Mouse (Mus musculus) hindbrain, postnatal 0 days (tissue): ENCODE data around the gene Lfng. TPM values are rescaled to one million over a fixed set of nuclear protein-coding genes. Genes with fewer than 3 reads are reported as not detected.
A peak's percentile ranks its signal among the peaks of the same experiment; 100 is the strongest.

Experiments used
- ATAC-seq: fragments of 200-750 bp; cut with Nextera tagmentation; 2 replicates; pipeline ENCODE4 v1.8.0; 2017; ENCODE audit warnings: mild to moderate bottlenecking, moderate TSS enrichment, moderate library complexity
- DNase-seq: peaks from one replicate; pipeline ENCODE4 v3.0.0-alpha.2; 2015; ENCODE audit warnings: low spot score
- H3K27ac ChIP-seq: fragments of 300-500 bp; sonication (generic); 2 replicates; pipeline ENCODE4 v1.5.1; 2014; ENCODE audit warnings: mild to moderate bottlenecking
- H3K27me3 ChIP-seq: fragments of 300-500 bp; sonication (generic); 2 replicates; pipeline ENCODE4 v1.6.1; 2014; ENCODE audit warnings: low read length, mixed read lengths; ENCODE audit not compliant: insufficient read depth
- H3K36me3 ChIP-seq: fragments of 300-500 bp; sonication (generic); 2 replicates; pipeline ENCODE4 v1.6.1; 2014; ENCODE audit warnings: low read length, mixed read lengths; ENCODE audit not compliant: insufficient read depth
- H3K4me1 ChIP-seq: fragments of 300-500 bp; sonication (generic); 2 replicates; pipeline ENCODE4 v1.6.1; 2014; ENCODE audit warnings: antibody characterized with exemption, low read length, mixed read lengths; ENCODE audit not compliant: insufficient read depth
- H3K4me2 ChIP-seq: fragments of 300-500 bp; sonication (generic); 2 replicates; pipeline ENCODE4 v1.6.1; 2014; ENCODE audit warnings: low read depth, mild to moderate bottlenecking, low read length, moderate library complexity, mixed read lengths
- H3K4me3 ChIP-seq: fragments of 300-500 bp; sonication (generic); 2 replicates; pipeline ENCODE4 v1.5.1; 2014; ENCODE audit warnings: low read length
- H3K9ac ChIP-seq: fragments of 300-500 bp; sonication (generic); replicated peaks from 2 replicates; pipeline ENCODE4 v1.6.1; 2014; ENCODE audit warnings: mild to moderate bottlenecking, low read length, moderate library complexity, mixed read lengths
- H3K9me3 ChIP-seq: fragments of 300-500 bp; sonication (generic); 2 replicates; pipeline ENCODE4 v1.6.1; 2016; ENCODE audit warnings: low read length, mixed read lengths
- CTCF ChIP-seq: IDR thresholded peaks from 2 replicates; pipeline ENCODE4 v1.5.1; 2016; ENCODE audit warnings: antibody characterized with exemption, control low read depth, low read depth
- WGBS: fragments of 180-500 bp; shearing (Covaris S2); extraction: QIAGEN DNeasy Blood & Tissue Kit; methylation state at CpG from one replicate; pipeline ENCODE4 v1.1.7; 2014; 5-methylcytosine and 5-hydroxymethylcytosine counted together
- polyA plus RNA-seq: library from polyadenylated mRNA; unstranded; fragments of >200 nt; fragmentation: Nextera tagmentation; extraction: Ambion mirVana; gene quantifications from 2 replicates; pipeline ENCODE4 v1.2.1, GENCODE M21; 2015
- total RNA-seq: library from RNA; depleted of rRNA; stranded (reverse); fragments of >200 nt; gene quantifications from 2 replicates; pipeline ENCODE4 v1.2.3, GENCODE M21; 2014

The Lfng gene
- total and polyA plus RNA-seq, 2 experiments from 2014 or later: 29.7 to 81.4 TPM

DNA sequence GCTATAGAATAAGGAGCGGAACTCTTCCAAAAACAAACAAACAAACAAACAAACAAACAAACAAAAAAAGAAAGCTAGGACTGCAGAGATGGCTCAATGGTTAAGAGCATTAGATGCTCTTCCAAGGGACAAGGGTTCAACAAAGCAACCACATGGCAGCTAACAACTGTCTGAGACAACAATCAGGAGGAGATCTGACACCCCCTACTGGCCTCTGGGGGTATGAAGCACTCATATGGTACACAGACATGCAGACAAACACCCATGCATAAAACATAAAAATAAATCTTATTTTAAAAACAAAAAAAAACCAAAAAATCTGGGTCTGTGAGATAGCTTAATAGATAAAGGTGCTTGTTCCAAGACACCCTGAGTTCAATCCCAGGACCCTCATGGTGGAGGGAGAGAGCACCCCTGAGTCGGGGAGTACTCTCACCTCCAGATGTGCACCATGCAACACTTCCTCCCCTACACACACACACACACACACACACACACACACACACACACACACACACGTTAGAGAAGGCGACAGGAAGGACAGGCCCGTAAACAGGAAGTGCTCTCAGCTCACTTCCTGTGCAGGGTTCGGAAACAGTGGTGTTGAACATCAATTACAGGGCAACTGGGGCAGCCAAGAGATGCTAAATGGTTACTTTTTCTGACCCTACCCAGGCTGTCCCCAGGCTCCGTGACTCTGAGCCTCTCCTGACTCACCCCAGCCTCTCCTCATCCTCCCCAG is 29.4 kb downstream of the Lfng start:
- peak overlapping the region; percentile 58; the same call in 1 of the 2 replicates for H3K27ac ChIP-seq
- H3K36me3 ChIP-seq: peaks cover 42% of the 10 kb centered on the region
- H3K9me3 ChIP-seq: no peaks in the 10 kb centered on the region
- no peak overlapping the region for H3K4me3 ChIP-seq
- ATAC-seq (no peak), DNase-seq (no peak)
- no peak overlapping the region for H3K9ac ChIP-seq
- no peak overlapping the region for H3K4me2 ChIP-seq
- H3K4me1 ChIP-seq: peaks cover 24% of the 10 kb centered on the region; the same call in 1 of the 2 replicates
- H3K27me3 ChIP-seq: no peaks in the 10 kb centered on the region
- TF ChIP-seq CTCF: peak; percentile 43
- 76% methylated on average over 7 of the region's 7 CpGs for WGBS

DNA sequence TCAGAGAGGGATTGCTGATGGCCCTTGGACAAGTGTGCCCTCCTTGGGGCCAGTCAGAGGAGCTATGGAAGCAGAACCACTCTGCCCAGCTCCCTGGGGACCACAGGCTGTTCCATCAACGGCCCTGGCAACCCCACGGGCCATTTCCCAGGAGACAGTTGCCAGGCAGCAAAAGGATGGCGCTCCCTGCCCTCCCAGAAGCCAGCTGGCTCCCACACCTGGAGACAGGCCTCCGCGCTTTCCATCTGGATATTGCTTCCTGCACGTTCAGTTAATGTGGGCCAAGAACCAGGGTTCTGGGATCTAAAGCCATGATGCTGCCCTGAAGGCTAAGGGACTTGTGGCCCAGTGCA is 29.9 kb downstream of the Lfng start:
- TF ChIP-seq CTCF: no peak
- H3K4me1 ChIP-seq: peaks cover 25% of the 10 kb centered on the region; the same call in 1 of the 2 replicates
- no peak overlapping the region for H3K4me3 ChIP-seq
- peak; percentile 15; the same call in 1 of the 2 replicates for ATAC-seq
- H3K9ac ChIP-seq: no peak overlapping the region
- peaks cover 36% of the 10 kb centered on the region for H3K36me3 ChIP-seq
- 32% methylated on average over 6 of the region's 6 CpGs for WGBS
- DNase-seq: peak; percentile 75
- H3K27ac ChIP-seq: peak overlapping the region; percentile 58
- H3K4me2 ChIP-seq: no peak overlapping the region
- no peaks in the 10 kb centered on the region for H3K27me3 ChIP-seq
- H3K9me3 ChIP-seq: no peaks in the 10 kb centered on the region

DNA sequence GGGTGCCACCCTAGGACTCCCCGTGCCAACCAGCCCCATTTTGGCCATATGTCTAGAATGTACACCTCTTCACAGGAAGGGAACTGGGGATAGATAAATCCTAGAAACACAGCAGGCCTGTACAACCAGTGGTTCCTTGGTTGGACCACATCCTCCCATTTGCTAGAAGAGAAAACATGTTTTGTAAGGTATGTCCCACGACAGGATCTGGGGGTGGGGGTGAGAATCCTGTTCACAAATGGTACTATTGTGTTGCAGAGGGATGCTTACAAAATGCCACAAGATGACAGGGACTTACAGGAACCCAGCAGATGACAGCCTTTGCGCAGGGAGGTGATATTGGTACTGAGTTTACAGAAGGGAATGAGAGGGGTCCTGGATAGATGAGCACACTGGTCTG is 30.9 kb downstream of the Lfng start:
- 78% methylated on average over 3 of the region's 3 CpGs for WGBS
- H3K36me3 ChIP-seq: peaks cover 29% of the 10 kb centered on the region

DNA sequence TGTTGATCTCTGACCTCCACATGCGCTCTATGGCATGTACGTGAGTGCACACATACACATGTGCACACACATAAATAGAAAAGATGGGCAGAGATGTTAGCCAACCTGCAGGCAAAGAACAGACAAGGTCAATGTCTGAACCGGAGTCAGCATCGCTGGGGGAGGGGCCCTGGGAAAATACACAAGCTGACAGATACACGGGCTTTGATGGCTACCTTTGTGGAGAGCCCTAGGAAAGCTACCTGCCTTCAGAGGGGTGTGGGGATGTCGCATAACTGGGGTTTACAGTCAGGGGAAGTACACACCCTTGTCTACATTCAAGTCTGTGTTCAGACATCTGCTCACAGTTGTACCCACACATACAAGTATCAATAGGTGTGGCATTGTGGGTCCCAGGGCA is 31.4 kb downstream of the Lfng start:
- DNase-seq (no peak), ATAC-seq (no peak)
- no peak overlapping the region for H3K4me2 ChIP-seq
- peaks cover 30% of the 10 kb centered on the region for H3K4me1 ChIP-seq
- no peak overlapping the region for H3K9ac ChIP-seq
- no peak for TF ChIP-seq CTCF
- no peak overlapping the region for H3K4me3 ChIP-seq
- no peak overlapping the region for H3K27ac ChIP-seq
- 88% methylated on average over 6 of the region's 6 CpGs for WGBS
- H3K36me3 ChIP-seq: peaks cover 24% of the 10 kb centered on the region
- no peaks in the 10 kb centered on the region for H3K27me3 ChIP-seq
- no peaks in the 10 kb centered on the region for H3K9me3 ChIP-seq

More for the DNA sequence above, 30.9 kb downstream of the Lfng start:
- Histone ChIP-seq H3K4me1 (peaks cover 30% of the 10 kb centered on the region), H3K9ac (no peak overlapping the region), H3K4me3 (no peak overlapping the region), H3K27ac (no peak overlapping the region), H3K4me2 (no peak overlapping the region), H3K9me3 (no peaks in the 10 kb centered on the region), H3K27me3 (no peaks in the 10 kb centered on the region)
- no peak for ATAC-seq
- no peak for DNase-seq
- no peak for TF ChIP-seq CTCF

DNA sequence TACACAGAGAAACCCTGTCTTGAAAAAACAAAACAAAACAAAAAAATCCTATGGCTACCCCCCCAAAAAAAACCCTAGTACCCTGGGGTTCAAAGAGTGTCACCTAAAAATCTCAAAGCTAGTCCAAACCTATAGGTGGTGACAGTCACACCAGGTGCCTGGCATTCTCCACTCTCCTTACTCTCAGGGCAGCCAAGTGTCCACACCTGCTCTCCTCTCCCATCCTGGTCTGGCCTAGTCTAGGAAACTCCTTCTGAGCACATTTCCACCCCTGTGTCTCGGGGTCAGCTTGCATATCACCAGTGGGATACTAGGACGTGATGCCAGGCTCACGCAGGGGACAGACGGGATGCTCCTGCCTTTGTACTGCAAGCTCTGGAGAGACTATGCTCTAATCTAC is 32.2 kb downstream of the Lfng start:
- no peak overlapping the region for H3K4me3 ChIP-seq
- H3K27ac ChIP-seq: no peak overlapping the region
- ATAC-seq (no peak), DNase-seq (no peak)
- H3K27me3 ChIP-seq: no peaks in the 10 kb centered on the region
- H3K36me3 ChIP-seq: peaks cover 17% of the 10 kb centered on the region
- no peak overlapping the region for H3K9ac ChIP-seq
- no peak overlapping the region for H3K4me2 ChIP-seq
- no peak for TF ChIP-seq CTCF
- WGBS: 73% methylated on average over 4 of the region's 4 CpGs
- H3K4me1 ChIP-seq: peaks cover 30% of the 10 kb centered on the region
- H3K9me3 ChIP-seq: no peaks in the 10 kb centered on the region

DNA sequence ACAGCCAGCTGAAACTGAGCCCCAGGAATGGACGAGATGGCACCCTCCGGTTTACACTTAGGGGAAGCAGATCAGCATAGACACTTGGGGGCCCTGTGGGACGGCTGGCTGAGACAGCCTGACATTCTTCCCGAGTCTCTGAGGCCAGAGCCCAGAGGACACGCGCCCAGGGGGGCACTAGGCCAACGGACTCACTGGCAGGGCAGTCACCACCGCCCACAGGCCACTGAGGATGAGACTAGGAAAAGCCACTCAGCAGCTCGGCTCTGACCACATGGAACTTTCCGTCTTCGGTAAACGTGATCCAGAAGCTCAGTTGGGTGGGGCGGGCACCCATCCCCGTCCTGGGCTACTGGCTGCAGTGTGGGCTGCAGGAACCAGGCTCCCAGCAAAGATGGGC is 32.8 kb downstream of the Lfng start:
- Histone ChIP-seq H3K4me1 (peaks cover 36% of the 10 kb centered on the region), H3K9me3 (no peaks in the 10 kb centered on the region), H3K9ac (no peak overlapping the region), H3K27me3 (no peaks in the 10 kb centered on the region), H3K27ac (no peak overlapping the region), H3K36me3 (peaks cover 12% of the 10 kb centered on the region), H3K4me2 (no peak overlapping the region), H3K4me3 (no peak overlapping the region)
- TF ChIP-seq CTCF: no peak
- 58% methylated on average over 14 of the region's 14 CpGs for WGBS
- DNase-seq: no peak
- ATAC-seq: no peak

DNA sequence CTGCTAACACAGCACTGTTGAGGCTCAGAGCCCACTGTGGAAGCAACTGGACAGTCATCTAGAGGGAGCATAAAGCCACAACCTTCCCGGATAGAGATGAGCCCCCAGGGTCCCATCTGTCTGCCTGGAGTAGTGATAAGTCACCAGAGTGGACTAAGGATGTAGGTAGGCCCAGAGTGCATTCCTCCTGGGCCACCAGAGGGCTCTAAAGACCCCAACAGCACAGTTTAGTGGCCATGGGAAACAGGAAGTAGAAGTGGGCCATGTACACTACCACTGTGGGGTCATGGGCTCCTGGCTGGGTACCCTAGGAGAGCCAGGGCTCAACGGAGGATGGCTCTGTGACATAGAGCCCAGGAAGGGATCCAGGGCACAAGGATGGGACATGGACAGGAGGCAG is 33.7 kb downstream of the Lfng start:
- no peak for ATAC-seq
- peaks cover 43% of the 10 kb centered on the region for H3K4me1 ChIP-seq
- 53% methylated on average over 2 of the region's 2 CpGs for WGBS
- H3K27ac ChIP-seq: peak overlapping the region; percentile 51; the same call in 1 of the 2 replicates
- H3K9me3 ChIP-seq: no peaks in the 10 kb centered on the region
- 0 out of 2 replicates have a peak overlapping the region, but pooled peaks have one; percentile 9 for H3K9ac ChIP-seq
- H3K27me3 ChIP-seq: no peaks in the 10 kb centered on the region
- H3K36me3 ChIP-seq: peaks cover 3% of the 10 kb centered on the region; the same call in 1 of the 2 replicates
- no peak overlapping the region for H3K4me3 ChIP-seq
- DNase-seq: no peak
- TF ChIP-seq CTCF: peak; percentile 52
- H3K4me2 ChIP-seq: 0 out of 2 replicates have a peak overlapping the region, but pooled peaks have one; percentile 16
